Mouse (Mus musculus): Measurements from ENCODE around the gene Tvp23b. TPM values are rescaled to one million over a fixed set of nuclear protein-coding genes. Genes with fewer than 3 reads are reported as not detected.

The Tvp23b gene
- polyA plus RNA-seq, 1 experiment from 2014 or later, result 36.1 TPM

- 90% methylated on average over 9 of the region's 9 CpGs for WGBS
- H3K27me3 ChIP-seq (ENCODE audit: poor library complexity, severe bottlenecking), result no peaks in the 10 kb centered on the region
- no peaks in the 10 kb centered on the region for H3K36me3 ChIP-seq (replicated peaks)
- no peak overlapping the region for H3K4me3 ChIP-seq
- no peak for DNase-seq (ENCODE audit: extremely low spot score, low spot score)
- H3K4me1 ChIP-seq, result no peaks in the 10 kb centered on the region
- H3K9me3 ChIP-seq, result no peaks in the 10 kb centered on the region
- H3K27ac ChIP-seq, result no peak overlapping the region
Observed at GRCm38 (mm10) chr11:62933099-62933498, 53.8 kb downstream of the Tvp23b start.

- DNase-seq (ENCODE audit: extremely low spot score, low spot score), result no peak
- H3K27me3 ChIP-seq (ENCODE audit: poor library complexity, severe bottlenecking), result no peaks in the 10 kb centered on the region
- no peak overlapping the region for H3K4me3 ChIP-seq
- 90% methylated on average over 11 of the region's 11 CpGs for WGBS
- H3K4me1 ChIP-seq, result no peaks in the 10 kb centered on the region
- no peak overlapping the region for H3K27ac ChIP-seq
- H3K36me3 ChIP-seq (replicated peaks), result no peaks in the 10 kb centered on the region
- H3K9me3 ChIP-seq, result no peaks in the 10 kb centered on the region
Observed at GRCm38 (mm10) chr11:62934795-62935514, 55.7 kb downstream of the Tvp23b start.

GRCm38 (mm10) chr11:62937986-62938385 is 58.7 kb downstream of the Tvp23b start:
- H3K4me3 ChIP-seq, result no peak overlapping the region
- no peak for DNase-seq (ENCODE audit: extremely low spot score, low spot score)
- no peaks in the 10 kb centered on the region for H3K4me1 ChIP-seq
- no peak overlapping the region for H3K27ac ChIP-seq
- H3K36me3 ChIP-seq (replicated peaks), result no peaks in the 10 kb centered on the region
- H3K9me3 ChIP-seq, result no peaks in the 10 kb centered on the region
- no peaks in the 10 kb centered on the region for H3K27me3 ChIP-seq (ENCODE audit: poor library complexity, severe bottlenecking)
- WGBS, result 84% methylated on average over 6 of the region's 6 CpGs

GRCm38 (mm10) chr11:62938921-62939320 is 59.7 kb downstream of the Tvp23b start:
- Histone ChIP-seq H3K9me3 (no peaks in the 10 kb centered on the region), H3K27ac (no peak overlapping the region), H3K27me3 (ENCODE audit: poor library complexity, severe bottlenecking) (no peaks in the 10 kb centered on the region), H3K4me3 (no peak overlapping the region), H3K4me1 (no peaks in the 10 kb centered on the region), H3K36me3 (replicated peaks) (no peaks in the 10 kb centered on the region)
- WGBS, result 79% methylated on average over 5 of the region's 5 CpGs
- DNase-seq (ENCODE audit: extremely low spot score, low spot score), result no peak

GRCm38 (mm10) chr11:62940176-62940575 is 60.9 kb downstream of the Tvp23b start:
- Histone ChIP-seq H3K9me3 (no peaks in the 10 kb centered on the region), H3K4me1 (no peaks in the 10 kb centered on the region), H3K27me3 (ENCODE audit: poor library complexity, severe bottlenecking) (no peaks in the 10 kb centered on the region), H3K27ac (no peak overlapping the region), H3K36me3 (replicated peaks) (no peaks in the 10 kb centered on the region), H3K4me3 (no peak overlapping the region)
- DNase-seq (ENCODE audit: extremely low spot score, low spot score), result no peak
- 88% methylated on average over 3 of the region's 3 CpGs for WGBS

GRCm38 (mm10) chr11:62943538-62943937 is 64.3 kb downstream of the Tvp23b start:
- H3K27me3 ChIP-seq (ENCODE audit: poor library complexity, severe bottlenecking), result no peaks in the 10 kb centered on the region
- H3K4me1 ChIP-seq, result no peaks in the 10 kb centered on the region
- 87% methylated on average over 6 of the region's 6 CpGs for WGBS
- H3K4me3 ChIP-seq, result no peak overlapping the region
- DNase-seq (ENCODE audit: extremely low spot score, low spot score), result no peak
- H3K36me3 ChIP-seq (replicated peaks), result no peaks in the 10 kb centered on the region
- H3K9me3 ChIP-seq, result no peaks in the 10 kb centered on the region
- H3K27ac ChIP-seq, result no peak overlapping the region

- Histone ChIP-seq H3K9me3 (no peaks in the 10 kb centered on the region), H3K27me3 (ENCODE audit: poor library complexity, severe bottlenecking) (no peaks in the 10 kb centered on the region), H3K27ac (no peak overlapping the region), H3K4me3 (no peak overlapping the region), H3K36me3 (replicated peaks) (no peaks in the 10 kb centered on the region), H3K4me1 (no peaks in the 10 kb centered on the region)
- no peak for DNase-seq (ENCODE audit: extremely low spot score, low spot score)
- 79% methylated on average over 4 of the region's 4 CpGs for WGBS
Observed at GRCm38 (mm10) chr11:62945514-62945913, 66.3 kb downstream of the Tvp23b start.

GRCm38 (mm10) chr11:62949548-62949947 is 70.3 kb downstream of the Tvp23b start:
- WGBS, result 84% methylated on average over 1 of the region's 1 CpGs
- no peaks in the 10 kb centered on the region for H3K9me3 ChIP-seq

GRCm38 (mm10) chr11:62951012-62951411 is 71.8 kb downstream of the Tvp23b start, which contains the start of gene Cdrt4:
Gene Cdrt4 (plus strand): TSS chr11:62951193.
- 82% methylated on average over 3 of the region's 3 CpGs for WGBS
- DNase-seq (ENCODE audit: extremely low spot score, low spot score), result no peak
- H3K4me1 ChIP-seq, result no peaks in the 10 kb centered on the region
- no peaks in the 10 kb centered on the region for H3K36me3 ChIP-seq (replicated peaks)
- no peak within 1 kb of the TSS for H3K27ac ChIP-seq
- peaks cover 11% of the 10 kb centered on the region; the same call in 1 of the 2 replicates for H3K9me3 ChIP-seq
- H3K27me3 ChIP-seq (ENCODE audit: poor library complexity, severe bottlenecking), result no peaks in the 10 kb centered on the region
- no peak within 1 kb of the TSS for H3K4me3 ChIP-seq

More at GRCm38 (mm10) chr11:62949548-62949947, 70.3 kb downstream of the Tvp23b start:
- no peaks in the 10 kb centered on the region for H3K36me3 ChIP-seq (replicated peaks)
- no peaks in the 10 kb centered on the region for H3K27me3 ChIP-seq (ENCODE audit: poor library complexity, severe bottlenecking)
- H3K27ac ChIP-seq, result no peak overlapping the region
- H3K4me3 ChIP-seq, result no peak overlapping the region
- no peaks in the 10 kb centered on the region for H3K4me1 ChIP-seq
- DNase-seq (ENCODE audit: extremely low spot score, low spot score), result no peak

- 95% methylated on average over 2 of the region's 3 CpGs for WGBS
- H3K27ac ChIP-seq, result no peak overlapping the region
Observed at GRCm38 (mm10) chr11:62954766-62955165, 75.5 kb downstream of the Tvp23b start.

GRCm38 (mm10) chr11:62955186-62955585 is 75.9 kb downstream of the Tvp23b start:
- WGBS, result 82% methylated on average over 5 of the region's 5 CpGs
- Histone ChIP-seq H3K4me3 (no peak overlapping the region), H3K27me3 (ENCODE audit: poor library complexity, severe bottlenecking) (no peaks in the 10 kb centered on the region), H3K9me3 (peaks cover 11% of the 10 kb centered on the region; the same call in 1 of the 2 replicates), H3K27ac (no peak overlapping the region), H3K36me3 (replicated peaks) (no peaks in the 10 kb centered on the region), H3K4me1 (no peaks in the 10 kb centered on the region)
- DNase-seq (ENCODE audit: extremely low spot score, low spot score), result no peak

More at GRCm38 (mm10) chr11:62954766-62955165, 75.5 kb downstream of the Tvp23b start:
- no peaks in the 10 kb centered on the region for H3K36me3 ChIP-seq (replicated peaks)
- H3K27me3 ChIP-seq (ENCODE audit: poor library complexity, severe bottlenecking), result no peaks in the 10 kb centered on the region
- H3K4me3 ChIP-seq, result no peak overlapping the region
- H3K9me3 ChIP-seq, result peaks cover 11% of the 10 kb centered on the region; the same call in 1 of the 2 replicates
- H3K4me1 ChIP-seq, result no peaks in the 10 kb centered on the region
- no peak for DNase-seq (ENCODE audit: extremely low spot score, low spot score)

GRCm38 (mm10) chr11:62955776-62956175 is 76.5 kb downstream of the Tvp23b start:
- Histone ChIP-seq H3K4me1 (no peaks in the 10 kb centered on the region), H3K27me3 (ENCODE audit: poor library complexity, severe bottlenecking) (no peaks in the 10 kb centered on the region), H3K27ac (no peak overlapping the region), H3K36me3 (replicated peaks) (no peaks in the 10 kb centered on the region), H3K4me3 (no peak overlapping the region), H3K9me3 (peaks cover 11% of the 10 kb centered on the region; the same call in 1 of the 2 replicates)
- 49% methylated on average over 6 of the region's 6 CpGs for WGBS
- DNase-seq (ENCODE audit: extremely low spot score, low spot score), result no peak

GRCm38 (mm10) chr11:62957626-62958180 is 78.4 kb downstream of the Tvp23b start:
- DNase-seq (ENCODE audit: extremely low spot score, low spot score), result no peak
- Histone ChIP-seq H3K36me3 (replicated peaks) (no peaks in the 10 kb centered on the region), H3K9me3 (peaks cover 11% of the 10 kb centered on the region; the same call in 1 of the 2 replicates), H3K4me3 (no peak overlapping the region), H3K27ac (no peak overlapping the region), H3K27me3 (ENCODE audit: poor library complexity, severe bottlenecking) (no peaks in the 10 kb centered on the region), H3K4me1 (no peaks in the 10 kb centered on the region)
- 93% methylated on average over 8 of the region's 8 CpGs for WGBS
